Mouse (Mus musculus): Measurements from ENCODE around the gene Pdzrn4.
A peak's percentile ranks its signal among the peaks of the same experiment; 100 is the strongest.
"Not testable (repeated sequence)": the region's sequence is repeated elsewhere in the genome, so short reads cannot be mapped to it uniquely, and the experiment has no call there.

The Pdzrn4 gene

DNA sequence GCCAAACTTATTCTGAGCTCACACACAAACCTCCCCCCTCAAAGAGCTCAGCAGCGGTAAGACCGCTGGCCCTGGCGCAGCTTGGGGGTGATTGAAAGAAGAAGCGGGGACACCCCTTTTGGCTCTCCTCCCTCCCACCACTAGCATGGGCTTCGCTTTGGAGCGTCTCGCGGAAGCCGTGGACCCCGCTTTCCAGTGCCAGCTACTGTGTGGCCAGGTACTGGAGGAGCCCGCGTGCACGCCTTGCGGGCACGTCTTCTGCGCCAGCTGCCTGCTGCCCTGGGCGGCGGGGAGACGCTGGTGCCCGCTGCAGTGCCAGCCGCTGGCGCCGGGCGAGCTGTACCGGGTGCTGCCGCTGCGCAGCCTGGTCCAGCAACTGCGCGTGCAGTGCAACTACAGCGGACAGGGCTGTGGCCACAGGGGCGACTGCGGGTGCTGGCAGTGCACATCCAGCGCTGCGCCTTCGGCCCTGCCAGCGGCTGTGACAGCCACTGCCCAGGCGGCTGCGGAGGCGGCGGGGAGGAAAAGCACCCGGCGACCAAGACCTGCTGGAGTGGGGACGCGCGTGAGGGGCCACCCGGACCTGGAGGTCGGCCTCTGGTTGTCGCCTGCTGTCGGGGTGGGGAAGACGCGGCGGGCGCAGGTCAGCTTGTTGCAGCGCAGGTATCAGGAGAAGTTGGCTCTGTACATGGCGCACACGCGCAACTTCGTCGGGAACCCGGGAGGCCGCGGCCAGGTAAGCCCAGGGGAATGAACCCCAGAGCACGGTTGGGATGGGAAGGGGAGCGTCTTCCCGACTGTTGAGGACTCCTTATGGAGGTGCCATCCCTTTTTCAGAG lies at the start of gene Pdzrn4:
Gene Pdzrn4, plus strand, starts transcription at position 112 of the 839 bp plus-strand sequence.
- DNase-seq, result peak in 1 of 2 experiments; percentile 3

DNA sequence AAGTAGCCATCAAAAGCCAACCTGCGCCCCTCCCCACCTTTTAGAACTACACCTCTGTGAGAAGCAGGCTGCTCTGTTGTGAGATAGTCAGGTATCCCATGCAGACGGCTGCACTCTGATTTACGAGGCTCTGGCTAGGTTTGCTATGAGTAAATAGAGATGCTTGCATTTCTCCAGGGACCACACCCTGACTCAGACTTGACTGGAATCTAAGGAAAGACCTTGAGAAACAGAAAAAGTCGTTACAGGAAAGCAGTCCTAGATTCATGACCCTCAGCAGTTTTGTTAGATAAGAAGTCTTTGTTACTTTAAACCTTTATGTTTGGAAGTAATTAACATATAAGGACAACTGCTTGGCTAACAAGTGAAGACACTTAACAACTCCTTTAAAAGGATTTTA lies 49.3 kb upstream of the Pdzrn4 start:
- DNase-seq, result no peak

DNA sequence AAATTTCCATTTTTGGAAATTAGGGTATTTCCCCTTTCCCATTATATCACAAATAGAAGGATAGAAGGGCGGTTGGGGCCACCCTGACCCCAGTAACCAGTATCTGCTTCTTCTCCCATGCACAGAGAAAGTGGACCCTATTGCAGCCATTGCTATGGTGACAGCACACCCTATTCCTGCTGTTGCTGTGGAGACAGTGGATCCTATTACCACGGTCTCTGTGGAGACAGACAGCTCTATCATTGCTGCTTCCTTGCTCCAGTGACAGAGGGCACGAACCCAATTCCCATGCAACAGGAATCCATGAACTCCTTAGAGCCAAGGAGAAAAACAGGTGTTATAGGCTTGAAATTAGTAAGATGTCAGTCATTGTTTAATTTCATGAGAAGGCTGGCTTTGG lies 48.8 kb upstream of the Pdzrn4 start:
- DNase-seq, result no peak

DNA sequence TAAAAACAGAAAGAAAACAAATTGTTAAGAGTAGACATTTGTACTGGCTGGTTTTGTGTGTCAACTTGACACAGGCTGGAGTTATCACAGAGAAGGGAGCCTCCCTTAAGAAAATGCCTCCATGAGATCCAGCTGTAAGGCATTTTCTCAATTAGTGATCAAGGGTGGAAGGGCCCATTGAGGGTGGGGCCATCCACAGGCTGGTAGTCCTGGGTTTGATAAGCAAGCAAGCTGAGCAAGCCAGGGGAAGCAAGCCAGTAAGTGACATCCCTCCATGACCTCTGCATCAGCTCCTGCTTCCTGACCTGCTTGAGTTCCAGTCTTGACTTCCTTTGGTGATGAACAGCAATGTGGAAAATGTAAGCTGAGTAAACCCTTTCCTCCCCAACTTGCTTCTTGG lies 48.2 kb upstream of the Pdzrn4 start:
- DNase-seq, result not testable (repeated sequence)

DNA sequence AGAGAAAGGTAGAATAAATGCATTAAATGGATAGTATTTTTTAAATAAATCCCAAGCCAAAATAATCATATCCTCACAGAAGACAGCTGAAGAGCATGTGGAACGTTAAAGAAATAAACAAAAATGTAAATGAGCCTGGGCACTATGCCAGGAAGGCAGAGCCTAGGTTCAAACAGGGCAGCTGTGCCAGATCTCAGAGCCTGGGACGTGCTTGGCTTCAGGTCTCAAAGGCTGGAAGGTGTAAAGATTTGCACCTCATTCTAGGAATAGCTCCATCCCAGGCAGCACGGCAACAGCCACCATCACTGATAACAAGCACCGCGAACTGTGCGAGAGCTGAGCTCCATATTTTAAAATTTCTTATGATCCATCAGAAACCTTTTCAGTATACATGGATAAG lies 32.5 kb upstream of the Pdzrn4 start:
- peak in 1 of 2 experiments; percentile 5 for DNase-seq

DNA sequence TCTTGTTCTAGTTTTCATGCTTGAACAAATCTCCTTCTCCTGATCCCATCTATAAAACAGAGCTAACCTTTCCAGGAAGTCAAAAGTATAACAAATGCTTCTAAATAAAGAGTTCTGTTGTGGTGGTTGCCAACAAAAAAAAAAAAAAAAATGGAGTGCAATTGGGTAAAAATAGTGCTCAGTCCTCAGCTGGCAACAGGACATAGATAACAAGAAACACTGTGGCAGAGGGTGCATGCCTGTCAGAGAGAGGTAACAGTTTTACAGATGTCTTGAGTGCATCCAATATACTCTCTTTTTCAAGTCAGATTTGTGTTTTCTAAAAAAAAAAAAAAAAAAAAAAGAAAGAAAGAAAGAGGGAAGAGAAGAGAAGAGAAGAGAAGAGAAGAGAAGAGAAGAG lies 32.1 kb upstream of the Pdzrn4 start:
- DNase-seq, result no peak

DNA sequence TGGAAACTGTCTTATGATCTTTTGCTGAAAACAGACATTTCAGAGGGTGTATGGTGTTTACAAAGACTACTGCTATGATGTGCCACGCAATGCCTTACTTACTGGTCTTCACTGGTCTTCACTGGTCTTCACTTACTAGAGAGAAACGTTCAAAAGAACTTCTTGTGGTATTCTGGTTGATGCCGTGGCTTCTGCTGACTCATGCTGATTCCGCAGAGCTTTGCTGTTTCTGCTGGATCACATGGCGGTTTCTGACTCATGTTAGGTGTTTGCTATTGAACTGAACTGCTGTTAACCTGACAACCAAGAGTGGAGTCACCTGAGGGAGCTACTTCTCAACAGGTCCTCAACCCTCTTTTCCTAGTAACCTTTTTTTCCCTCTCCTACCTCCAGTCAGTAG lies 1.9 kb upstream of the Pdzrn4 start:
- no peak for DNase-seq

DNA sequence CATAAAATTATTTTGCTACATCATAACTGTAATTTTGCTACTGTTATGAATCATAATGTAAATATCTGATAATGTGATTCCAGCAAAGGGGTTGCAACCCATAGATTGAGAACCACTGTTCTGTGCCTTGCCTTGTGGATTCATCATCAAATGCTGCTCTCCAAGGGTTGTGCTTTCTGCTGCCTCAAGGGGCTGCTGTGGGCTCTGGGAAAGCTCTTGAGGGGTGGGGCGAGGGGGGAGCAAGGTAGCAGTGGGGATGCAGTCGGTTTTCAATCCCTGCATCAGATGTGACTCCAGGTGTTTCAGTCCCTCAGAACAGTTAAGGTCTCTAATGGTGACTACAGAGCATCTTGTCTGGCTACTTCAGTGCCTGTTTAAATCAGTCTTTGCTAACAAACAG lies 2.1 kb downstream of the Pdzrn4 start:
- no peak for DNase-seq

DNA sequence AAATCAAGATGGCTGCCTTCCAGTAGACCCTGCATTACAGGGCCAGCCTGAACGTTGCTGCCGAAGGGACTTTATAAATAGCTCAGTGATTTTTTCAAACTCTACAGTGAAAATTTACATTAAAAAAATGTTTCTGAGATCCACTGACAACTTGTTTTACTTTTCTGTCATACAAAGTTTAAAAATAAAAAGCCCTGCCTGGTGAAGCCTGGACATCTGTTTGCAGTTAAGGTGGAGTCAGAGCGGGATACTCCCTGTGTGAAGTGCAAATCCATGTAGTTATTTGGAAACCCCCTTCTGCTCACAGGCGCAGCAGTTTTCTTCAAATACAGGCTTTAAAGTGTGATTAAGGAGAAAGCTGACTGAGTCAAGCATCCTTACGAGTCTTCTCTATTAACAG lies 2.6 kb downstream of the Pdzrn4 start:
- no peak for DNase-seq

DNA sequence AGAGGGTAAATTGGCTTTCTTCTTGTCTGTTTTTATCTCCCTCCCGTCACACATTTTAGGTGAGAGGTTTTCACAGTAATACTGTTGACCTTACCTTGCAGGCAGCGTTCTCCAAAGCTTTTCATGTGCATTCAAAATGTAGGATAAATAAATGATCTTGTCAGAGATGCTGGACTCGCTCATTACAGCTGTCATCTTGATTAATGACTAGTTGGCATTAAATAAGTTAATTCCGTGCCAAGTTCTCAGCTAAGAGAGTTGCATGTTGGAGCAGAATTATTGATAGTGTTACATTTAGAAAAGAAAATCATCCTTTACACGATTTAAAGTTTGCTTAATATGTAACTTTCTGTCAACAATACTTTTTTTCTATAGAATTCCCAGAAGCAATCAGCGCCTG lies 4.9 kb downstream of the Pdzrn4 start:
- DNase-seq, result no peak

DNA sequence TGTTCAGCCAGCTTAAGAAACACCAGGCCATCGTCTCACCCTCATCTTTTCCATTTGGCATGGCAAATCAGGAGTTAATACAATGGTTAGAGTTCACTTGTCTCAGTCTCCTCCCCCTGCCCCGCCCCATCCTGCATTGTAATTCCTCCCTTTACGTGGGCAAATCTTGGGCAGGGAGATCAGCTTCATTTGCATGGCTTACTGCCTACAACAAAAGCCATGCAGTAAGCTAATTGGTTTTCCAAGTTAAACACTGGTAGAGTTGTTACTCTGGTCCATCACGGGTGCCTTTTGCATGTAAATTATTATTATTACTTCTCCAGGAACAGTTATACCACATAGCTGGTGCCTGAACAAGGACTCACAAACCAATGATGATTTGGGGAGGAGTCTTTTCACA lies 18.6 kb downstream of the Pdzrn4 start:
- DNase-seq, result no peak

DNA sequence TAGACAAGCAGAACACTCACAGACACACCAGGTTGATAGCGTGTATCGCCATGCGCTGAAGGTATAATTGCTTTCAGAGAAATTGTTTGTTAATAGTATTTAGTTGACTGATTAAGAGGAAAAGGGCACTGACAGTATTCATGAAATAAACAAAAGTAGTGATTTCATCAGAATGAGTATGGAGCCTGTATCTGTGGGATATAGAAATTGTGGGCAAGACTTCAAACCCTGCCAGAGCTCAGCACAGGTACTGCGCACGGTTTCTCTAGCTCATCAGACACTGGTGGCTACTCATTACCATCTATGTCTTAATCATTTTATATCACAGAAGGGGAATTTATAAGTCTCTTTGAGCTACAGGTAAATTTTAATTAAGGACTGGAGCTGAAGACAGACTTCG lies 19.5 kb downstream of the Pdzrn4 start:
- DNase-seq, result no peak

DNA sequence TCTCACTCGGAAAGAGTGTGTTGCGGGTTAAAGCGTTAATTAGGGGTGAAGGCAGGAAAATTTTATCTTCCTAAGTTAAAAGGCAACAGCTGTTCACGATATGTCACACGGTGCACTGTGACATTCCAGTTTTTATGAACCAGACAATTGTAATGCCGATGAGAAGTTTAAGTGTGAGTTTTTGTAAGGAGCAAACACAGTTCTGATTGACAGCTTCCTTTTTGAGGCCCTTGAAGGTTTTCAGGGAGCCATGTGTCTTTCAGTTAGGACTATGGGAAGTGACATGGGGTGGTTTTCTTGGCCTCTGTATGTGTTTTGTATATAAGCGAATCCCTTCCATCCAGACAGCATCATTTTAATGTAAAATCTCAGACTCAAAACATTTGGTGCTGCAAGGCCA lies 20.0 kb downstream of the Pdzrn4 start:
- DNase-seq, result no peak

DNA sequence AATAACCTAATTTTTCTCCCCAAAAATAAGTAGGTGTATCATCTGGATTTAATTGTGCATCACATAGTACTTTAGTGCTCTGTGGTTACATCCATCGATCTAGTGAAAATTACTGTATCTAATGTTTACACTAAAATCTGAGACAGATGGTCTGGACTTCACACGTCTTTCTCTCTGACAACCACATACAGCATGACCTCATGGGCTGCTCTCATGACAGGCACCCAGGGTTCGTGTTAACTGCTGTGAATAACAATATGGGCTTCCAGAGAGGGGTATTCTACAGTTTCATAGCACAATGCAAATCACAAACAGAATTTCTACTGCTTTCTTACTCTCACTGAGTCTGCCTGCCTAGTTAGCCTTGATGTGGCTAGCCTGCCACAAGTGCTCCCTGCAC lies 20.4 kb downstream of the Pdzrn4 start:
- DNase-seq, result no peak

DNA sequence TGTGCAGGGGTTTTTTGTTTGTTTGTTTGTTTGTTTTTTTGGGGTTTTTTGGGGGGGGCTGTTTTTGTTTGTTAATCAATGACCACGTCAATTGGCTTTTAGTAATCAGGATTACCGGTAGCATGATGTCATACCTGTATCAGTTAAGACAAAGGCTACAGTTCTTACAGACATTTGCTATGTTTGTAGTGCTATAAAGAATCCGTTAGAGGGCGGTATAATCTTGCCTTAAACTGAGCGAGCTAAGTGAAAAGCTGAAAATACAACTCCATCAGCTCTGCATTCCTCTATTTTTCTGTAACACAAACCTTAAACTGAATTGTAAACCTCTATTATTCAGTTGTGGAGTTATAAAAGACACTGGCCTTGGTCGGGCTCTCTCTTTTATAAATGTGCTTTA lies 37.9 kb downstream of the Pdzrn4 start:
- no peak for DNase-seq

DNA sequence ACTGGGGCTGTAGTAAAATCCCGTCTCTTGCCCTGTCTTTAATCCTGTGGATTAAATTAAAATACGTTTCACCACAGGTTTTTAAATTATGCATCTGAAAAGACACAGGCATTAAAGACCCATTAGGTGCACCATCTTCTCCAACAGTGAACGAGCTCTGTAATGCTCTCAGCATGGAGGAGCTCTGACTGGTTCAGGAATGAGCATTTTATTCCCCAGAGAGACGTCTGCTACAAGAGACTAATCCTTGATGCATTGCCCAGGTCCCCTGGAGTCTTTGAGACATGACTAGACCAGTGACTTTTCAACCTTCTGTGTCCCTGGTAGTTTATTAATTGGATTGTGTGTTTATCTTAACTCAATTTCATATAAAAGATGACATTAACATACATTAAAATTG lies 38.6 kb downstream of the Pdzrn4 start:
- no peak for DNase-seq

DNA sequence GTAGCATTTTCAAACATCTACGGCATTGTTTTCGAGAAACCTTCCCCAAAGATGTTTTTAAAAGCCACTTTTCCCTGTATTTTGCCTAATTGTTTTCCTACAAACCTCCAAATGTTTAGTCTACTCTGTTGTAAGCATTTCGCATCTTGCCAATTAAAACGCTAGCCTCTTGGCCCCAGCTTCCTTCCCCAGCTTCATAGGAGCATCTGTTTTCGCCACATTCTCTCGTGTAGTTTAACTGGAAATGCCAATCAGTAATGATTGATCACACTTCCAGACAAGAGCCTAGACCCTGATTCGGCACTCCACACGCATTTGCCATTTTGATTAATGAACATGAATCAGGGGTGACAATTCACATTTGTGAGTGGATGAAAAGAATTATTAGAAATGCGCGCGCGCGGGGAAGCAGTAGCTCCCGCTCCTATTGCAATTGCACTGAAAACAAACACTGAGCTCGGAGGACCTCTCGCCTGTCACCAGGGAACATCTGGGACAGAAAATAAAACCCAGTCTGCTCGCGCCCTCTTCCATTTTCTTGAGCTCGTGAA lies 45.0 kb downstream of the Pdzrn4 start:
- no peak for DNase-seq

DNA sequence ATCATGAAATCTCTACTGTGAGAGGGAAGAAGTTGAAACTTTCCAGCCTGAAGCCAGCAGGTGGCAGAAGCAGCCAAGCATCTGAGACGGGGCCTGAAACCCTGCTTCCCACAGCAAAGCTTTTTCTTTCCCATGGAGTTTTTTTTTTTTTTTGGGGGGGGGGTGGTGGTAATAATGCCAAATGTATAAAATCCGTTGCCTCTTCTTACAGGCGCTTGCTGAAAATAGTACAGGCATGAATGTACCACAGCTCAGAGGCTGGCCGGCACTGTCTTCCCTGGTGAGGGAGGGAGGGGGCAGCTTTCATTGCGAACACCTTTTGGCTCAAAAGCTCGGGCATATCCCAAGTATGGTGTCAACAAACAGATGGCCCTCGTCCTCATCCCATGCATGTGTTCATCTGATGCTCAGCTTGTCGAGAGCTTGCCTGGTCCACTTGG lies 51.0 kb downstream of the Pdzrn4 start:
- DNase-seq, result peak in 1 of 2 experiments; percentile 41

DNA sequence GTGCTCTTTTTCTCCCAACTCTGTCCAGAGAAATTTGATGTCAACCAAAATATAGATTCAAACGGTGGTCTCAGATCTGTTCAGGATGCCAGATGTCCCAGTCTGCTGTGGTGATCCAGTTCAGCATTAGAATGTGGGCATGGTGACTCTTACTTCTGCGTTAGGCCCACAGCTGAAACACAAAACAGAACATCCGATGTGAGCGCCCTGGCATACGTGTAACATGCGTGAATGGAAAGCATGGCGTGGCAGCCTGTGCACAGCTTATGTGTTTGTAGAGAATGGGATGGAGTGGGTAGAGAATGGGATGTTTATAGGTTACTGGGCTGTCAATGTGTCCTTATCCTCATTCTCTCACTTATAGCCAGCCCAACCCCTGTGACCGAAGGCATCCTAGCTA lies 52.4 kb downstream of the Pdzrn4 start:
- DNase-seq, result no peak

DNA sequence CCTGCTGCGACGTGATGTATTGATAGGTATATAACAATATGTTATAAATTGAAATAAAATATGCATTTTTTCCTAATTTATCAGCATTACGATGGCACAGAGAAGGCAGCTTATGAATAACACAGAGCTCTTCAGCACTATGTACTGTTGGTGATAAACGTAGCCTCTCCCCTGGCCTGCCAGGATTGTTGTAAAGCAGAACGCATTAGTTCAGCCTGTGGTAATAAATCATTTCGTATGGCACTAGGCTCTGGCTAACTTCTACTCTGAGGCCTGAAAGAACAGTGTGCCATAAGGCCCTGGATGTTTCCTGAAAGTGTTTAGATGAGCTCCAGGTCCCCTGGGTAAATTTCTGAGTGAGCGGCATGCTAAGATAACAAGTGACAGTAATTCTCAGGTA lies 55.9 kb downstream of the Pdzrn4 start:
- DNase-seq, result no peak

DNA sequence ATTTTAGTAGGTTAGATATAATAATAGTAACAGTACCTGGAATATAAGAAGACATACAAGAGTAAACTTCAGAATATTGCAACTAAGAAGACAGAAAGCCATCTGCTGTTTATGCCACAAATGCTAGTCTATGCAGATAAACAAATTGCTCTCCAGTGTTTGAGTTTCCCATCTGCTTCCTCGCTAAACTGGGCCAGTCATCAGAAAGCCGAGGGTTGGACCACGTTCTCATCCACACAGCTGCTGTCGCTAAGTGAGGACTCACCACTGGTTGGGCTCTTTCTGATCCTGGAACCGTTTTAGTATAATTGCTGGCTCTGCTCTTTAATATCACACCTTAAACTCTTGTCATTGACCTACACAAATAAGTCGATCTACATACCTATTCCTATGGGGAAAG lies 85.5 kb downstream of the Pdzrn4 start:
- no peak for DNase-seq

DNA sequence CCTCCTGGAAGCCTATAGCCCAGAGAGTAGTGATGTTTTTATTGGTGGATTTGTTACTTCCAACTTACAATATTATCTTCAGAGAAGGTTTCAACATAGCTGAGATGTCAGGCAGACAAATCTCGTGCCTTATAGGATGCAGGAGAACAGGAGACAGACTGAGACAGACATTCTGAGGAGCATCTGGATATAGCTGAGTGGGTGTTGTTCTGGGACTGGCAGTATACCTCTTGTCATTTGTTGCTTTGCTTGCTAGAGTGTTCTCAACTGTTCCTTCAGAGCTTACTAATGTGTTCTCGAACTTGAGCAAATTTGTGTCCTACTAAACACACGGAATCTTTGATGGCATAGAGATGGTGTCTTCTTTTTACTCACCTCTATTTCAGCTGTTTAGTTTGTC lies 94.7 kb downstream of the Pdzrn4 start:
- no peak for DNase-seq

DNA sequence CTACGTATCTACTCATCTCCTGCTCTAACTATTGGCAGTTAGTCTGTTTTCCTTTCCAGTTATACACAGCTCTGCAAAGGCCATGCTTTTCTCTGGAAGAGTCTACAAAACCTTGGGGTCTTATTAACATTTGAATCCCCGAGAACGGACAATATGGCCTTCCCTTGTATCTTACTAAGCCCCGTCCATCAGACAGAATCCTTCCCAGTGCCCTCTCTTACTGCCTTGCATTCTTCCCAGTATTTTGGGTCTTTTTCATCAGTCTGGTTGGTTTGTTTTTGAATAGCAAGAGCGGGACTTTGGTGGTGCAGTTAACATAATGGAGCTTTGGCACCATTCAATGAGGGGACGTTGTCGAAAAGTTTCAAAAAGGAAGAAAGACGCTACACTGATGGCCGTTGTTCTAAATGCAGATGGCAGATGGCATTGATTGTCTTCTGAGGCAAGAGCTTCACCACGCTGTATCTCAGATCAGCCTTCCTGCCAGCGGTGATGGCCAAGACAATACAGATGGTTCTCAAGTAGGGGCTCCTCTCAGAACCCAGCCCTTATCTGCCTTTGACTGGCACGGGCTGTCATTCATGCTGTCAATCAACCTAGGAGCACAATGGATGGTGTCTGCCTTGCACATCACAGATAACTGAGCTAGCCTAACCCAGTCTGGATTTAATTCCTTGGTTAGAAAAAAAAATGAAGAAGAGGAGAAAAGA lies 98.9 kb downstream of the Pdzrn4 start:
- DNase-seq, result no peak

DNA sequence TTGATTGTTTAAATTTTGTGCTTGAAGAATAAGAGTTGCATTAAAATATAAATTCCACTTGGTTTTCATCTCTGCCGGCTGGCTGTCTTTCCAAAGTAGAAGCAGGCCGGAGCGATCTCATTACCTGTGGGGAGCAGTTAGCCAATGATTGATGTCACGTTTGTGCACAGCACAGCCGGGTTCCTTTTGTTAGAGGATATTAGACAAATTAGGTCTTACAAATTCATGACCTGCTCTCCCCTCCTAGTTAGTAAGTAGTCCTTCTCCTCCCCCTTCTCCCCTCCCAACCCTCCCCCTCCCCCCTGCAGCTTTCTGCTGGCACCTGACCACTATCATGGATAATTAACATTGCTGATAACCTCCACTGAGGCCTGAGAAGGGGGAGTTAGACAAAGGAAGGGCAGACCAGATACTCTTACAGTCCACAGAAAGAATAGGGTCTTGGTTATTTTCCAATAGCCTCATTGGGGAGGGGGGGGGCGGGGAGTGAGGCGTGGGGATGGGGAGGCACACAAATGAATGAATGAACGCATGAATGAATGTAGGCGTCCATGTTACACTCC lies 103.7 kb downstream of the Pdzrn4 start:
- no peak for DNase-seq
